14 mouse cellular contexts compared by ENCODE assay signal in the genomic region with DNA sequence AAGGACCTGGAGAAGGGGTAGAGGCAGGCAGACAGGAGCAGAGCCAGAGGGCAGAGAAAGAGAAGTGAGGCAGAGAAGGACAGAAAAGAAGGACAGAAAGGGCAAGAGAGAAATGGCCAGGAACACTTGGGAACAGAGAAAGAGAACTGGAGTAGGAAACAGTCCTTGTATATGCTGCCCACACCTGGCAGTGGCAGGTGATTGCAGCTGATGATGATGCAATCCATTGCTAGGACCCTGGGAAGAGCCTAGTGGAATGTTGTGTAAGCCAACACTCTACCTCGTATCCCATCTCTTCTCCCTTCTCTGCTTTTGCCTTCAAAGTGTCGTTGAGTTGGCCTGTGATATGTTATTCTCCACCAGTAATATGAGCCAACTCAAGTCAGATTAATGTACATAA.
DNase-seq lines count a peak whose midpoint lies in the region; TF ChIP-seq lines count a peak whose summit lies in the region.
"Had no signal": no experiment of that assay in that cellular context is flagged by ENCODE, and none has a peak within 500 bp of the region (broad histone marks: within the 10 kb centered on the region; RNA-seq: fewer than 3 reads in every experiment).

No protein-coding gene starts in this region.

- no peaks in the 10 kb centered on the region for H3K79me2 ChIP-seq in myocyte (ENCODE audit: control insufficient read depth, insufficient read depth)

- H3K36me3 ChIP-seq in myocyte (ENCODE audit: control insufficient read depth, insufficient read depth), result no peaks in the 10 kb centered on the region
- H3K36me3 ChIP-seq: heart, embryonic 15.5 days; kidney, embryonic 15.5 days had no signal

- TF ChIP-seq POLR2A in myocyte (IDR thresholded peaks at IDR 0.05; ENCODE audit: insufficient read length, low read depth), result no peak

- no peak overlapping the region for H3ac ChIP-seq in myocyte (ENCODE audit: control insufficient read depth, insufficient read length)

- H3K4me2 ChIP-seq in myocyte (ENCODE audit: low read depth), result no peak overlapping the region
- H3K4me2 ChIP-seq: heart, embryonic 15.5 days; hindbrain, embryonic 14.5 days; kidney, embryonic 15.5 days; midbrain, embryonic 11.5 days had no signal

- peak; percentile 6 for DNase-seq in embryo, embryonic 10 days (ENCODE audit: low spot score)
- no peak for DNase-seq in embryo, embryonic 11 days
- peak; percentile 18 to 24 for DNase-seq in kidney, postnatal 36 days
- DNase-seq in kidney, postnatal 10 days, result no peak
- peak; percentile 63 for DNase-seq in ZHBTc4 (ENCODE audit: low read depth, low spot score)
- no peak for DNase-seq in spleen, adult 12 weeks (ENCODE audit: low spot score)
- no peak for DNase-seq in thymus, postnatal 14 days
- DNase-seq: cerebellum, adult 8-10 months; gastrocnemius, postnatal 25 days had no signal

- H3K27me3 ChIP-seq in myocyte (ENCODE audit: control insufficient read depth, insufficient read depth, insufficient read length), result no peaks in the 10 kb centered on the region
- H3K27me3 ChIP-seq: heart, embryonic 15.5 days; kidney, embryonic 15.5 days had no signal

- no peak overlapping the region for H3K4me3 ChIP-seq in myocyte
- H3K4me3 ChIP-seq: heart, embryonic 15.5 days; kidney, embryonic 15.5 days had no signal

TF ChIP-seq in myocyte, 11 proteins besides CTCF, POLR2A, EP300 and RAD21:
- TF ChIP-seq MYOD1 (IDR thresholded peaks at IDR 0.05; ENCODE audit: control insufficient read depth in 1 of 3, insufficient read length in 2 of 3, low read depth in 2 of 3) (peak in 2 of 3 experiments; percentile 15 to 23), POLR2AphosphoS2 (IDR thresholded peaks at IDR 0.05; ENCODE audit: insufficient read length, low read depth) (no peak), CEBPB (IDR thresholded peaks at IDR 0.05; ENCODE audit: insufficient read depth, poor library complexity, severe bottlenecking) (peak; percentile 62; the same call in 1 of the 2 replicates)

Comparison
In these comparisons a context has a peak if more than half of its experiments do, and no peak if none do; other contexts are left out.
1. DNase-seq: peak in embryo, embryonic 10 days (single experiment), kidney, postnatal 36 days (2 of 2) and ZHBTc4 (single experiment); none in embryo, embryonic 11 days (single experiment), kidney, postnatal 10 days (single experiment), spleen, adult 12 weeks (single experiment) and thymus, postnatal 14 days (single experiment).